Mouse (Mus musculus): ENCODE measurements around the gene Olfr825.
"Not testable (repeated sequence)": the region's sequence is repeated elsewhere in the genome, so short reads cannot be mapped to it uniquely, and the experiment has no call there.

Gene Olfr825

DNA sequence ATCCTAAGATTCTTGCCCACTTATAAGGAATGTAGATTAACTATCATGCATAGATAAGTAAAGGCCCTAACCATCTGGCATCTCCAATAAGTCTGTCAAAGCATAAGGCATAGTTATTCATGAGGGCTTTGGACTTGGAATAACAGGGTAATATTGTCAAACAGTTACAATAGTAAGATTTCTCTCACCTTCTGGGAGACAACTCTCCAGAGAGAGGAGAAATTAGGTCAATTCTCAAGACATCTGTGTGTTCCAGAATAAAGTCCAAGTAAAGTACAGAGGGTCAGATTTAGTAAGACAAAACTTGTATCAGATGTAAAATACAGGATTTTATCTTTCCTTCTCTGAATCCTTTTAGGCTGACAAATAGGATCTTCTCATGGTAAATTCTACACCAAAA lies at the start of gene Olfr825:
TSS of gene Olfr825 (minus strand) at position 101 of the 400 bp plus-strand sequence.
- DNase-seq: no peak

- no peak for DNase-seq
These were observed 47.7 kb upstream of the Olfr825 start, which contains the start of gene Olfr827 for GRCm38 (mm10) chr10:130214303-130214702. Gene Olfr827 (minus strand): TSS chr10:130214403.

- no peak for DNase-seq
These were observed 17.5 kb upstream of the Olfr825 start, which contains the start of gene Olfr826 for GRCm38 (mm10) chr10:130184086-130184485. Gene Olfr826 (minus strand): TSS chr10:130184186.

GRCm38 (mm10) chr10:130165196-130165595 lies 1.4 kb downstream of the Olfr825 start:
- no peak for DNase-seq

DNA sequence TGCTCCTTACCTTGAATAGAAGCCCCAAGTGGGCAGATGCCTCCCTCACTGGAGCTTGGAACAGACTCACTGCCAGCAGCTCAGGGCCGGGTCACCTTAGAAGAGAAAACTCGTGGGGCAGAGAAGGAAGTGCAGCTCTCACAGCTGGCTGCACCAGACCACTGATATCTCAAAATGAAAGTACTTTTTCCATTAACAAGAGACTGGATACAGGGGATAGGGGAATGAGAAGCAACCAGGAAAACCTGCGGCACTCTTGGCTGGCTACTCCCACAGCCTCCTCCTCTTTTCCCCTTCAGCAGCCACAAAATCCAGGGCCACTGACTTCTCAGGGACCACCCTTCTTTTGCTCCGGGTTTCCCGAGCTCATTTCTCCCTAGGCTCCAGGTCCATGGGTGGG lies 22.4 kb downstream of the Olfr825 start:
- no peak for DNase-seq

GRCm38 (mm10) chr10:130142481-130142880 lies 24.1 kb downstream of the Olfr825 start:
- not testable (repeated sequence) for DNase-seq

- DNase-seq: no peak
These were observed 31.8 kb downstream of the Olfr825 start for GRCm38 (mm10) chr10:130134811-130135210.

DNA sequence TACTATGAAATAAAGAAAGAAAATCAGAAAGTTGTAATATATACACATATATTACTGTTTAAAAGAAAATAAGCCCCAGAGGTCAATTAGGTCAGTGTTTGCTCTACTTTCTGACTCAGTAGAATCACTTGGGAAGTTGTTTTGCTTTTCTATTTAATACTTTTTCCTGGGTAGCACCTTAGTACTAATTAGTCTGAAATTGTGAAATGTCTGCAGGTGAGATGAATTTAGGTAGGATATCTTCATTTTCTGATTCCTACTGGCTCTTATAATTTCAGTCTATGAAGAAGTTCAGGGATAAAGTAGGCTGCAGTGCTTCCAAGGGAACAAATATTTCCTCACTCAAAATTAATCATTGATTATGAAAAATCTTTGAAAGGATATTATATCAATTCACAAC lies 36.7 kb downstream of the Olfr825 start, which contains the start of gene Olfr824:
TSS of gene Olfr824 (minus strand) at position 101 of the 400 bp plus-strand sequence.
- not testable (repeated sequence) for DNase-seq

- not testable (repeated sequence) for DNase-seq
These were observed 50.5 kb downstream of the Olfr825 start for GRCm38 (mm10) chr10:130116045-130116444.

DNA sequence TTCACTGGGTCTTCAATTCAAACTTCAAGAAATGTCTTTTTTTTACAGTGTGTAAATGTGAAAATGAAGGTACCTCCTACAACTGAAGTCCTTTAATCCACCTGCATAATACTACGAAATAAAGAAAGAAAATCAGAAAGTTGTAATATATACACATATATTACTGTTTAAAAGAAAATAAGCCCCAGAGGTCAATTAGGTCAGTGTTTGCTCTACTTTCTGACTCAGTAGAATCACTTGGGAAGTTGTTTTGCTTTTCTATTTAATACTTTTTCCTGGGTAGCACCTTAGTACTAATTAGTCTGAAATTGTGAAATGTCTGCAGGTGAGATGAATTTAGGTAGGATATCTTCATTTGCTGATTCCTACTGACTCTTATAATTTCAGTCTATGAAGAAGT lies 51.3 kb downstream of the Olfr825 start, which contains the start of gene Olfr823:
TSS of gene Olfr823 (minus strand) at position 101 of the 400 bp plus-strand sequence.
- not testable (repeated sequence) for DNase-seq

Data from cerebellum, adult 18-20 months (tissue).